Mouse (Mus musculus) stomach, embryonic 14.5 days (tissue): ENCODE results near the gene Fam173a. TPM values are rescaled to one million over a fixed set of nuclear protein-coding genes. Genes with fewer than 3 reads are reported as not detected.

Experiments
- ATAC-seq: fragments of 200-750 bp; cut with Nextera tagmentation; 2 replicates; pipeline ENCODE4 v1.8.0; 2017; ENCODE audit warnings: low read depth, moderate TSS enrichment; ENCODE audit not compliant: insufficient number of reproducible peaks, insufficient read depth, low FRiP score
- H3K27ac ChIP-seq: fragments of 300-500 bp; sonication (generic); 2 replicates; pipeline ENCODE4 v1.5.1; 2014; ENCODE audit warnings: mild to moderate bottlenecking, low read length, moderate library complexity, mixed read lengths
- H3K27me3 ChIP-seq: fragments of 300-500 bp; sonication (generic); 2 replicates; pipeline ENCODE4 v1.6.1; 2014; ENCODE audit warnings: low read length, control low read depth, mixed read lengths; ENCODE audit not compliant: control insufficient read depth, insufficient read depth
- H3K36me3 ChIP-seq: fragments of 300-500 bp; sonication (generic); 2 replicates; pipeline ENCODE4 v1.6.1; 2014; ENCODE audit warnings: mild to moderate bottlenecking, control low read depth, low read length, moderate library complexity, mixed read lengths; ENCODE audit not compliant: control insufficient read depth, insufficient read depth
- H3K4me1 ChIP-seq: fragments of 300-500 bp; sonication (generic); 2 replicates; pipeline ENCODE4 v1.6.1; 2014; ENCODE audit warnings: low read length, control low read depth, mixed read lengths; ENCODE audit not compliant: control insufficient read depth, insufficient read depth
- H3K4me2 ChIP-seq: fragments of 300-500 bp; sonication (generic); replicated peaks from 2 replicates; pipeline ENCODE4 v1.6.1; 2014; ENCODE audit warnings: low read depth, low read length, control low read depth
- H3K4me3 ChIP-seq: fragments of 300-500 bp; sonication (generic); 2 replicates; pipeline ENCODE4 v1.5.1; 2014; ENCODE audit warnings: low read depth, low read length, control low read depth
- H3K9ac ChIP-seq: fragments of 300-500 bp; sonication (generic); replicated peaks from 2 replicates; pipeline ENCODE4 v1.6.1; 2014; ENCODE audit warnings: low read depth, mild to moderate bottlenecking, control low read depth, low read length, moderate library complexity, mixed read lengths
- H3K9me3 ChIP-seq: fragments of 300-500 bp; sonication (generic); 2 replicates; pipeline ENCODE4 v1.6.1; 2016; ENCODE audit warnings: low read depth, low read length, control low read depth; ENCODE audit not compliant: control insufficient read depth
- WGBS: fragments of 180-500 bp; shearing (Covaris S2); extraction: QIAGEN DNeasy Blood & Tissue Kit; methylation state at CpG from one replicate; pipeline ENCODE4 v1.1.7; 2014; 5-methylcytosine and 5-hydroxymethylcytosine counted together
- polyA plus RNA-seq: library from polyadenylated mRNA; unstranded; fragments of >200 nt; fragmentation: Nextera tagmentation; extraction: Ambion mirVana; gene quantifications from 2 replicates; pipeline ENCODE4 v1.2.1, GENCODE M21; 2014

Fam173a gene
- polyA plus RNA-seq, 1 experiment from 2014 or later: 109 TPM

DNA sequence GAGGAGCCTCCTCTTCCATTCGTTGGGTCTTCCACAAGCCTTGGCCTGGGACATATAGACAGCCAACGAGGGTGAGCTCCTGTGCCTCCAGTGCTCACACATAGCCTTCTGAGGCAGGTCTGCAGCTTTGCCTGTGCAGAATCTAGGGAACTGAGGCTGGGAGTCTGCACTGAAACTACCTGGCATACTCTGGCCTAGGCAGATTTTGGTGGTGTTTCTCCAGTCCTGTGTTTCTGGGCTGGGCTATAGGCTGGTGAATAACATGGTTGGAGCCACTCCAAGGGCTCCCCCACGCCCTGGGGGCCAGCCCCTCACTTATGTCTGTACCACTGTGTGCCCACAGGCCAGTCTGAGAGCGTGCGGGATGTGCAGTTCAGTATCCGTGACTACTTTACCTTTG is 32.6 kb upstream of the Fam173a start:
- Histone ChIP-seq H3K27me3 (peaks cover 2% of the 10 kb centered on the region; the same call in 1 of the 2 replicates), H3K27ac (no peak overlapping the region), H3K4me3 (no peak overlapping the region), H3K9me3 (no peaks in the 10 kb centered on the region), H3K9ac (no peak overlapping the region), H3K4me2 (no peak overlapping the region; the same call in 1 of the 2 replicates), H3K4me1 (peaks cover 25% of the 10 kb centered on the region), H3K36me3 (peaks cover 23% of the 10 kb centered on the region)
- 87% methylated on average over 6 of the region's 6 CpGs for WGBS
- ATAC-seq: no peak

DNA sequence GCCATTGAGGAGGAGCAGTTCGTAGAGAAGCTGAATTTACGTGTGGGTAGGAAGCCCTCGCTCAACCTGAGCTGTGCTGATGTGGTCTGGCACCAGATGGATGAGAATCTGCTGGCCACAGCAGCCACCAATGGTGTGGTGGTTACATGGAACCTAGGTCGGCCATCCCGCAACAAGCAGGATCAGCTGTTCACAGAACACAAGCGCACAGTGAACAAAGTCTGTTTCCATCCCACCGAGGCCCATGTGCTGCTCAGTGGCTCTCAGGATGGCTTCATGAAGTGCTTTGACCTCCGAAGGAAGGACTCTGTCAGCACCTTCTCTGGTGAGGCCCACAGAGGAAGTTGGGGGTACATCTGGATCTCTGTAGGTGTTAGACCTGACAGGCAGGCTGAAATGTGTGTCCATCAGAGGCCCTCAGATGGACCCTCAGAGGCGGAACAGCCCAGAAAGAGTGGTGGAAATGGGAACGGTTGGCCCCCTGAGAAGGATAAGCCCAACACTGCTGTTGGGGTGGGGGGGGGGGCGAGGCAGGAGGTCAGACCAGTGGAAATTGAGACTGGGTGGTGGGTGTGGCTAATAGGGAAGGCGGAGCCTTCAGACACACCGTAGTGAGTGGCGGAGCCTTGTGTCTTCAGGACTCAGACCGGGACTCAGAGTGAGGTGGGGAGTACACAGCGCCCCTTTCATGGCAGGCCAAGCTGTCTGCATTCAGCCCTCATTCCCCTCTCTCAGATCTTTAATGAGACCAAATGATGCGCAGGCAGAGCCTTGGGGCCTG is 31.9 kb upstream of the Fam173a start:
- peaks cover 9% of the 10 kb centered on the region for H3K27me3 ChIP-seq
- H3K4me3 ChIP-seq: peak overlapping the region; percentile 61
- H3K4me1 ChIP-seq: peaks cover 19% of the 10 kb centered on the region
- no peak overlapping the region for H3K27ac ChIP-seq
- peak overlapping the region; percentile 87 for H3K4me2 ChIP-seq
- H3K9ac ChIP-seq: peak overlapping the region; percentile 63; the same call in 1 of the 2 replicates
- no peaks in the 10 kb centered on the region for H3K9me3 ChIP-seq
- H3K36me3 ChIP-seq: peaks cover 16% of the 10 kb centered on the region
- ATAC-seq: no peak
- WGBS: 69% methylated on average over 17 of the region's 17 CpGs

DNA sequence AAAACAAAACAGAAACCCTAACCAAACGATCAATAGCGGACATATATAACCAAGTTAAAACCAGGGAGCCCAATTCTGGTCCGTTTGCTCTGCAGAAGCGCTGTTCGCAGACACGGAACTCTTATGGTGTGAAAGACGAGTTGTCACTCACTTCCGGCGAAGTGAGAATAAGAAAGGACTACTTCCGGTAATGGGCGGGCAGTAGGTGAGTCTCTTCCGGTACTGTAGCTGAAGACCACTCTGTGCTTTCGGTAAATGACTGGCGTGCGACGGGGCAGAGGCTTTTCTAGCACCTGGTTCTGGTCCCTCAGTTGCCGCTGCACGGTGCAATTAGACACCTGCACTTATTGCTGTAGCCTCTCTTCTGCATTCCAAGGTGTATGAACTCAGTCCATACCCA is 30.8 kb upstream of the Fam173a start, which contains the start of gene Wdr24:
TSS of gene Wdr24 (plus strand) at position 176 of the 400 bp plus-strand sequence.
- Histone ChIP-seq H3K4me3 (peak within 1 kb of the TSS; percentile 61), H3K27me3 (peaks cover 20% of the 10 kb centered on the region), H3K4me2 (peak within 1 kb of the TSS; percentile 87), H3K9ac (peak within 1 kb of the TSS; percentile 63), H3K9me3 (no peaks in the 10 kb centered on the region), H3K4me1 (peaks cover 16% of the 10 kb centered on the region), H3K27ac (no peak within 1 kb of the TSS), H3K36me3 (peaks cover 16% of the 10 kb centered on the region; the same call in 1 of the 2 replicates)
- WGBS: under 1% methylated on average over 18 of the region's 18 CpGs
- ATAC-seq: peak; percentile 77; the same call in 1 of the 2 replicates

DNA sequence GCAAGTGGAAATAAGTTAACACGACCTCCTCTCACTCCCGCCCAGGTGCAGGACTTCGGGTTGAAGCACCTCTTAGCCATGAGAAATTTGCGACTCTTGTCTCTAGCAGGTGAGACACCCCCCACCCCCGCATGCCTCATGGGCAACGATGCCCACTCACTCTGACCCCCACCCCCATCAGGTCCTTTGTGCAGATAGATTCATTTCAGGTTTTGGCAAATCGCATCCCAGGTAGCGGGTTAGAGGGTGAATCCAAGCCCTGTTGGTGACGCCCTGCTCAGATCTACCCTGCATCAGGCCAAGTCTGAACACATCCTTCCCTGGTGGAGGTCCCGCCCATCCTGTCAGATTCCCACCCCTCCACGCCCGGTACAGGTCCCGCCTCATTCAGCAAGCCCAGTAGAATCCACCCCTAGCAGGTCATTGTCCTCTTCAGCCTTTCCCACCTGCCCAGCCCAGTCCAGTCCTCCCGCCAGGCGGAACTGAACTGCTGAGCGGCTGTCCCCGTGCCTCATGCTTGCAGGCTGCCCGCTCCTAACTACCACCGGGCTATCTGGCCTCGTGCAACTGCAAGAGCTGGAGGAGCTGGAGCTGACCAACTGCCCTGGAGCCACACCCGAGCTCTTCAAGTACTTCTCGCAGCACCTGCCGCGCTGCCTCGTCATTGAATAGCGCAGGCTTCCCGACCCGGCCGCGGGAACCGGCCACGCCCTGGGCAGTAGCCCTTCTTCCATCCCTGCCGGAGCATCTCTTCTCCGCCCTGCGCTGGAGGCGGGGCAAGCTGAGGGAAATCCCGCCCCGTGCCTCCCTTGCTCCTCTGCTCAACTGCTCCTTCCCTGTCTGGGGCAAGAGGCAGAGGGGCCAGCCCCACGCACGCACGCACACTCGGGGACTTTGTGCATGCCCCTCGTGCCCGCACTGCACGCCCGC is 26.4 kb upstream of the Fam173a start:
- WGBS: 6% methylated on average over 46 of the region's 46 CpGs

DNA sequence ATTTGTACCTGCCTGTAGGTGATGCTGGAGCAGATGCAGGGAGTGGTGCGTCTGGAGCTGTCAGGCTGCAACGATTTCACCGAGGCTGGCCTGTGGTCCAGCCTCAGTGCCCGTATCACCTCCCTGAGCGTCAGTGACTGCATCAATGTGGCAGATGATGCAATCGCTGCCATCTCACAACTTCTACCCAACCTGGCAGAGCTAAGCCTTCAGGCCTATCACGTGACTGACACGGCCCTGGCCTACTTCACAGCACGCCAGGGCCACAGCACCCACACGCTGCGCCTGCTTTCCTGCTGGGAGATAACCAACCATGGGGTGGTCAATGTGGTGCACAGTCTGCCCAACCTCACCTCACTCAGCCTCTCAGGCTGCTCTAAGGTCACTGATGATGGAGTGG is 25.0 kb upstream of the Fam173a start:
- Histone ChIP-seq H3K4me3 (no peak overlapping the region), H3K4me2 (no peak overlapping the region), H3K36me3 (no peaks in the 10 kb centered on the region), H3K9ac (no peak overlapping the region), H3K4me1 (no peaks in the 10 kb centered on the region), H3K27ac (no peak overlapping the region), H3K9me3 (no peaks in the 10 kb centered on the region), H3K27me3 (peaks cover 24% of the 10 kb centered on the region)
- no peak for ATAC-seq
- 84% methylated on average over 11 of the region's 11 CpGs for WGBS

More for the DNA sequence above, 26.4 kb upstream of the Fam173a start:
- peak; percentile 20; the same call in 1 of the 2 replicates for ATAC-seq
- no peaks in the 10 kb centered on the region for H3K36me3 ChIP-seq
- peak overlapping the region; percentile 20; the same call in 1 of the 2 replicates for H3K4me2 ChIP-seq
- no peak overlapping the region for H3K9ac ChIP-seq
- H3K27ac ChIP-seq: no peak overlapping the region
- no peak overlapping the region; the same call in 1 of the 2 replicates for H3K4me3 ChIP-seq
- H3K4me1 ChIP-seq: peaks cover 5% of the 10 kb centered on the region
- no peaks in the 10 kb centered on the region for H3K9me3 ChIP-seq
- peaks cover 24% of the 10 kb centered on the region for H3K27me3 ChIP-seq

DNA sequence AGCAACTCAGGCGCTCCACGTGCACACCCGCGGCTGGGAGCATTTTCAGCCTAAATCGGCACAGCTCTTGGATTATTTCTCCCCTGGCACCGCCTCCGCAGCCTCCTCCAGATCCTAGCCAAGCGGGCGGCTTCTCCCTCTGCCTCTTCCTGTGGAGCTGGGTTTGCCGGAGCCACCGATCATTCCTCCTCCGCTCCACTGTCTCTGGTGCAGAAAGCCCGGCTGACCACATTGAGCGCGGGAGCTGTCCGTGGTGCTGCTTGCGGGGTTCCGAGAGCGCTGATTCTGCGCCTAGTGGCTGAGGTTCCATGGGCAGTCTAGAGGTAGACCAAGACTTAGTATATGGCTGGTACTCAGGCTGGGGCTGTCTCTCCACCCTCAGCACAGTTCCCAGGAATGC is 20.8 kb upstream of the Fam173a start:
- H3K4me3 ChIP-seq: no peak overlapping the region
- WGBS: 3% methylated on average over 20 of the region's 20 CpGs
- no peaks in the 10 kb centered on the region for H3K4me1 ChIP-seq
- H3K4me2 ChIP-seq: no peak overlapping the region
- H3K9ac ChIP-seq: no peak overlapping the region
- no peaks in the 10 kb centered on the region for H3K36me3 ChIP-seq
- ATAC-seq: no peak
- no peak overlapping the region for H3K27ac ChIP-seq
- H3K27me3 ChIP-seq: peaks cover 9% of the 10 kb centered on the region; the same call in 1 of the 2 replicates
- H3K9me3 ChIP-seq: no peaks in the 10 kb centered on the region

DNA sequence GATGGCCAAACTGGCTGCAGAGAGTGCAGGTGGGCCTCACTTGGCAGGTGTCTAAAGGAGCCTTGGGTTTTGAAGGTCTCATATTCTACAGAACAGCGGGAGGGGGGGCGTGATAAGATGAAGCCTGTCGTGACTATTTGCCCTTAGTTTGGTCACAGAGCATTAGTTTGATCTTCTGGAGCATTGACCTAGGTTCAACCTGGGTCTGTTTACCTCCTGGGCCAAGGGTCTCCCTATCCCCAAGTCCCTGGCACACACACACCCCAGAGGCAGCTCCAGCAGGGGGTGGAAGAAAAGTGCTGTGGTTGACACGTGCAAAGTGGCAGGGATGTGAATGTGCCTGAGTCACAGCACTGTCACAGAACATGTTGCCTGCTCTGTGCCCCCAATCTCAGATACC is 18.2 kb upstream of the Fam173a start:
- Histone ChIP-seq H3K9ac (no peak overlapping the region), H3K9me3 (no peaks in the 10 kb centered on the region), H3K4me1 (no peaks in the 10 kb centered on the region), H3K4me2 (no peak overlapping the region), H3K27ac (no peak overlapping the region), H3K27me3 (peaks cover 6% of the 10 kb centered on the region; the same call in 1 of the 2 replicates), H3K4me3 (no peak overlapping the region), H3K36me3 (no peaks in the 10 kb centered on the region)
- 62% methylated on average over 4 of the region's 4 CpGs for WGBS
- no peak for ATAC-seq
